10 mouse cellular contexts compared by ENCODE assay signal in genomic region chr10:38968326-38969072, GRCm38 (mm10). TPM values are rescaled to one million over a fixed set of nuclear protein-coding genes. Genes with fewer than 3 reads are reported as not detected.
DNase-seq lines count a peak whose midpoint lies in the region; ATAC-seq and TF ChIP-seq lines count a peak whose summit lies in the region.
"Had no signal": no experiment of that assay in that cellular context is flagged by ENCODE, and none has a peak within 500 bp of the region (broad histone marks: within the 10 kb centered on the region; RNA-seq: fewer than 3 reads in every experiment).

No protein-coding gene starts in this region.

- 0 out of 2 replicates have a peak overlapping the region, but pooled peaks have one; percentile 29 for H3K27ac ChIP-seq in kidney, adult 2 months (ENCODE audit: insufficient read depth, low read depth, low read length)
- peak overlapping the region; percentile 57 for H3K27ac ChIP-seq in heart, embryonic 15.5 days
- H3K27ac ChIP-seq in limb, embryonic 14.5 days (replicated peaks; ENCODE audit: low read depth, low read length) = 0 out of 2 replicates have a peak overlapping the region, but pooled peaks have one; percentile 28
- H3K27ac ChIP-seq: macrophage had no signal

- no peaks in the 10 kb centered on the region for H3K4me1 ChIP-seq in kidney, adult 2 months (ENCODE audit: control insufficient read depth, insufficient read depth, low read length)
- H3K4me1 ChIP-seq in heart, embryonic 15.5 days (replicated peaks) = peaks cover 36% of the 10 kb centered on the region
- peaks cover 50% of the 10 kb centered on the region for H3K4me1 ChIP-seq in limb, embryonic 14.5 days (ENCODE audit: control insufficient read depth, insufficient read depth, low read length)

- H3K4me2 ChIP-seq in heart, embryonic 15.5 days = peak overlapping the region; percentile 74
- peak overlapping the region; percentile 66 for H3K4me2 ChIP-seq in limb, embryonic 14.5 days (replicated peaks; ENCODE audit: low read depth, low read length, severe bottlenecking)

- no peaks in the 10 kb centered on the region for H3K36me3 ChIP-seq in kidney, adult 2 months (ENCODE audit: control insufficient read depth, insufficient read depth, low read length)
- H3K36me3 ChIP-seq in heart, embryonic 15.5 days = no peaks in the 10 kb centered on the region
- H3K36me3 ChIP-seq in limb, embryonic 14.5 days (ENCODE audit: control insufficient read depth, insufficient read depth, low read length) = no peaks in the 10 kb centered on the region

- H3K9me3 ChIP-seq in heart, embryonic 15.5 days (replicated peaks) = no peaks in the 10 kb centered on the region
- no peaks in the 10 kb centered on the region for H3K9me3 ChIP-seq in limb, embryonic 14.5 days (ENCODE audit: control insufficient read depth, low read length)

- ATAC-seq in heart, embryonic 15.5 days (replicated peaks; ENCODE audit: insufficient number of reproducible peaks, insufficient read depth, low FRiP score, low read depth) = no peak
- ATAC-seq in limb, embryonic 14.5 days (ENCODE audit: low FRiP score, low read depth) = no peak

- H3K9ac ChIP-seq in heart, embryonic 15.5 days = peak overlapping the region; percentile 49
- H3K9ac ChIP-seq in limb, embryonic 14.5 days (ENCODE audit: low read depth, low read length, severe bottlenecking) = no peak overlapping the region

- TF ChIP-seq CTCF in kidney, adult 2 months (conservative IDR thresholded peaks at IDR 0.05; ENCODE audit: insufficient read depth, insufficient read length, low read depth, low read length) = no peak

- no peak overlapping the region for H3K4me3 ChIP-seq in kidney, adult 2 months (ENCODE audit: insufficient read depth, low read depth, low read length)
- peak overlapping the region; percentile 69 for H3K4me3 ChIP-seq in heart, embryonic 15.5 days
- peak overlapping the region; percentile 49 for H3K4me3 ChIP-seq in limb, embryonic 14.5 days (replicated peaks; ENCODE audit: low read length)
- H3K4me3 ChIP-seq: erythroblast, embryonic 14.5 days had no signal

- TF ChIP-seq POLR2A in kidney, adult 2 months (IDR thresholded peaks at IDR 0.05; ENCODE audit: low read depth, low read length) = no peak
- no peak for TF ChIP-seq POLR2A in limb, embryonic 14.5 days (IDR thresholded peaks at IDR 0.05; ENCODE audit: borderline replicate concordance, extremely low read depth, insufficient read depth, insufficient read length)

- 28% methylated on average over 10 of the region's 10 CpGs for WGBS in kidney, adult 2 months
- WGBS in heart, embryonic 15.5 days = 32% methylated on average over 10 of the region's 10 CpGs
- WGBS in limb, embryonic 14.5 days = 54% methylated on average over 10 of the region's 10 CpGs

- DNase-seq in kidney, adult 2 months = no peak
- DNase-seq in kidney, postnatal 14 days = no peak
- DNase-seq in adipocyte (ENCODE audit: low spot score) = peak; percentile 90
- DNase-seq in limb, embryonic 14.5 days (ENCODE audit: low spot score) = peak; percentile 56
- no peak for DNase-seq in urinary bladder, postnatal 4 days (ENCODE audit: low spot score in 2 of 2)
- no peak for DNase-seq in retina, embryonic 14.5 days (ENCODE audit: low spot score)
- DNase-seq in ovary, postnatal 10 days (ENCODE audit: low spot score) = no peak

- H3K27me3 ChIP-seq in kidney, adult 2 months (replicated peaks; ENCODE audit: control insufficient read depth, insufficient read depth, low read length) = no peaks in the 10 kb centered on the region
- no peaks in the 10 kb centered on the region for H3K27me3 ChIP-seq in heart, embryonic 15.5 days
- H3K27me3 ChIP-seq in limb, embryonic 14.5 days (ENCODE audit: control insufficient read depth, insufficient read depth, low read length) = no peaks in the 10 kb centered on the region

RNA-seq across cellular contexts. Expression of gene Lama4, which starts 3.2 kb away (rescaled TPM):
- 8.1 and 9.0 TPM in 2 replicates for polyA plus RNA-seq in kidney, adult 2 months (2012; rRNA removed)
- polyA plus RNA-seq in heart, embryonic 15.5 days (2015; fragmentation: Nextera tagmentation; extraction: Ambion mirVana) = 111 and 117 TPM in 2 replicates
- polyA plus RNA-seq in limb, embryonic 14.5 days (2012; rRNA removed) = 72.9 and 74.1 TPM in 2 replicates
- 88.7 and 94.7 TPM in 2 replicates for polyA plus RNA-seq in limb, embryonic 14.5 days (2014; fragmentation: Nextera tagmentation; extraction: Ambion mirVana)
- polyA plus RNA-seq: erythroblast, embryonic 14.5 days; macrophage had no signal

Comparison
In these comparisons a context has a peak if more than half of its experiments do, and no peak if none do; other contexts are left out.
1. DNase-seq: peak in adipocyte (single experiment) and limb, embryonic 14.5 days (single experiment); none in kidney, adult 2 months (single experiment), kidney, postnatal 14 days (single experiment), urinary bladder, postnatal 4 days (0 of 2), retina, embryonic 14.5 days (single experiment) and ovary, postnatal 10 days (single experiment).
2. Peak in every context shown above with its lines, with median percentiles within 50 percentile points of each other: H3K27ac ChIP-seq.